ENCODE assay signal across 10 mouse cellular contexts in the genomic region with DNA sequence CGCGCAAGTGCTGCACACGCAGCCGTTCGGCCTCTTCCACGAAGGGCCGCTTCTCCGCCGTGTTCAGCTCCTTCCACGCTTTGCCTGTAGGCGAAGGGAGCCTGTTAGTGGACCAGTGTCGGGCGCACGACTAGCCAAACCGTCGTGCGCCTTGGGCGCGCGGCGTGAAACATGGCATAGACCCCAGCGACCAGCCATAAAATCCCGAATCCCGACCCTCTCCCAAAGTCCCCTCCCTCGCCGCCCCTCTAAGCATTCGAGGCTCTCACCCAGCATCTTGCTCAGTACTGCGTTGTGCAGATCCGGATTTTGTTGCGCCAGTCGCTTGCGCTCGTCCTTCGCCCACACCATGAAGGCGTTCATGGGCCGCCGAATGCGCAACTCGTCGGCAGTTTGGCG. TPM values are rescaled to one million over a fixed set of nuclear protein-coding genes. Genes with fewer than 3 reads are reported as not detected.
DNase-seq lines count a peak whose midpoint lies in the region; ATAC-seq lines count a peak whose summit lies in the region.
"Had no signal": no experiment of that assay in that cellular context is flagged by ENCODE, and none has a peak within 500 bp of the region (broad histone marks: within the 10 kb centered on the region; RNA-seq: fewer than 3 reads in every experiment).

No protein-coding gene starts in this region.

- peak overlapping the region; percentile 83 for H3K4me2 ChIP-seq in heart, embryonic 11.5 days
- peak overlapping the region; percentile 70 for H3K4me2 ChIP-seq in heart, embryonic 16.5 days (ENCODE audit: low read depth, low read length)

- peaks cover 64% of the 10 kb centered on the region for H3K27me3 ChIP-seq in heart, embryonic 11.5 days (ENCODE audit: control insufficient read depth, insufficient read depth, low read length)
- peaks cover 49% of the 10 kb centered on the region for H3K27me3 ChIP-seq in heart, embryonic 16.5 days (ENCODE audit: control insufficient read depth, insufficient read depth, low read length)
- H3K27me3 ChIP-seq in midbrain, embryonic 10.5 days (ENCODE audit: low read depth, poor library complexity, severe bottlenecking) = peaks cover 79% of the 10 kb centered on the region

- ATAC-seq in heart, embryonic 11.5 days (replicated peaks; ENCODE audit: insufficient number of reproducible peaks, low FRiP score, low TSS enrichment) = no peak
- no peak for ATAC-seq in heart, embryonic 16.5 days (replicated peaks; ENCODE audit: extremely low read depth, insufficient read depth, low FRiP score)
- ATAC-seq: CD4-positive, CD25-positive, alpha-beta regulatory T cell, adult 4 months had no signal

- peak overlapping the region; percentile 56 for H3K4me3 ChIP-seq in heart, embryonic 11.5 days (ENCODE audit: low read depth, low read length)
- peak overlapping the region; percentile 60 for H3K4me3 ChIP-seq in heart, embryonic 16.5 days (ENCODE audit: low read length)
- peak overlapping the region; percentile 48 for H3K4me3 ChIP-seq in midbrain, embryonic 10.5 days

- WGBS in heart, embryonic 11.5 days (ENCODE audit: insufficient replicate concordance) = under 1% methylated on average over 41 of the region's 41 CpGs
- WGBS in heart, embryonic 16.5 days = 1% methylated on average over 41 of the region's 41 CpGs
- WGBS in midbrain, embryonic 10.5 days = 1% methylated on average over 41 of the region's 41 CpGs

- no peaks in the 10 kb centered on the region for H3K36me3 ChIP-seq in heart, embryonic 11.5 days (ENCODE audit: control insufficient read depth, insufficient read depth, low read length)
- H3K36me3 ChIP-seq in heart, embryonic 16.5 days (ENCODE audit: control insufficient read depth, insufficient read depth) = no peaks in the 10 kb centered on the region
- H3K36me3 ChIP-seq in midbrain, embryonic 10.5 days = no peaks in the 10 kb centered on the region

- DNase-seq in heart, postnatal 25 days (ENCODE audit: low spot score) = no peak
- DNase-seq in Muller cell, postnatal 12 days (ENCODE audit: inconsistent ontology term) = peak; percentile 36
- peak; percentile 28 for DNase-seq in midbrain, embryonic 10.5 days (ENCODE audit: low spot score)
- DNase-seq in cerebellum, adult 11-12 months = no peak
- DNase-seq in urinary bladder, postnatal 10 days (ENCODE audit: low spot score) = no peak
- DNase-seq in frontal cortex, postnatal 10 days (ENCODE audit: low spot score in 2 of 2) = no peak

- peak overlapping the region; percentile 65 for H3K9ac ChIP-seq in heart, embryonic 11.5 days (ENCODE audit: low read depth, low read length)
- H3K9ac ChIP-seq in heart, embryonic 16.5 days (ENCODE audit: low read length) = peak overlapping the region; percentile 72

- peaks cover 14% of the 10 kb centered on the region for H3K4me1 ChIP-seq in heart, embryonic 11.5 days (ENCODE audit: control insufficient read depth, insufficient read depth, low read length)
- peaks cover 17% of the 10 kb centered on the region for H3K4me1 ChIP-seq in heart, embryonic 16.5 days (ENCODE audit: control insufficient read depth, insufficient read depth, low read length)
- peaks cover 46% of the 10 kb centered on the region for H3K4me1 ChIP-seq in midbrain, embryonic 10.5 days

- no peaks in the 10 kb centered on the region for H3K9me3 ChIP-seq in heart, embryonic 11.5 days (replicated peaks; ENCODE audit: control insufficient read depth, low read length)
- no peaks in the 10 kb centered on the region for H3K9me3 ChIP-seq in heart, embryonic 16.5 days (replicated peaks; ENCODE audit: control insufficient read depth, low read length)
- H3K9me3 ChIP-seq in midbrain, embryonic 10.5 days (replicated peaks) = no peaks in the 10 kb centered on the region

- intact Hi-C loops in heart, postnatal 25 days (cut with DNase I) = loop anchor here (10.0 kb wide), 1 partner anchor 186 kb away; no protein-coding TSS in a partner anchor

- H3K27ac ChIP-seq in heart, embryonic 11.5 days (ENCODE audit: low read depth, low read length) = no peak overlapping the region
- peak overlapping the region; percentile 58 for H3K27ac ChIP-seq in heart, embryonic 16.5 days (ENCODE audit: low read length)
- no peak overlapping the region; the same call in 1 of the 2 replicates for H3K27ac ChIP-seq in midbrain, embryonic 10.5 days (replicated peaks)

RNA-seq across cellular contexts. Expression of a gene that starts 0.5 kb away (rescaled TPM):
- polyA plus RNA-seq in heart, embryonic 11.5 days (2014; fragmentation: Nextera tagmentation; extraction: Ambion mirVana) = 18.6 and 22.2 TPM in 2 replicates
- total RNA-seq in heart, postnatal 25 days (2021) = 10 to 100 TPM; 40.2 to 56.9 TPM
- 53.6 and 55.9 TPM in 2 replicates for polyA plus RNA-seq in heart, embryonic 16.5 days (2015; fragmentation: Nextera tagmentation; extraction: Ambion mirVana)
- 17.6 and 18.8 TPM in 2 replicates for polyA plus RNA-seq in midbrain, embryonic 10.5 days (2016; fragmentation: Nextera tagmentation; extraction: Ambion mirVana)
- total RNA-seq: neutrophil, adult 5-6 weeks had no signal
- polyA plus RNA-seq: CD4-positive, CD25-positive, alpha-beta regulatory T cell, adult 4 months had no signal

RNA-seq across cellular contexts. Expression of a gene that starts 9.2 kb away (rescaled TPM):
- 13.5 and 14.1 TPM in 2 replicates for polyA plus RNA-seq in heart, embryonic 11.5 days (2014; fragmentation: Nextera tagmentation; extraction: Ambion mirVana)
- total RNA-seq in heart, postnatal 25 days (2021) = 1 to 10 TPM; 5.8 to 6.4 TPM
- polyA plus RNA-seq in heart, embryonic 16.5 days (2015; fragmentation: Nextera tagmentation; extraction: Ambion mirVana) = 17.6 and 19.6 TPM in 2 replicates
- polyA plus RNA-seq in midbrain, embryonic 10.5 days (2016; fragmentation: Nextera tagmentation; extraction: Ambion mirVana) = 14.5 and 18.0 TPM in 2 replicates

RNA-seq across cellular contexts. Expression of a gene that starts 14.1 kb away (rescaled TPM):
- polyA plus RNA-seq in heart, embryonic 11.5 days (2014; fragmentation: Nextera tagmentation; extraction: Ambion mirVana) = not detected in 2 replicates
- not detected for total RNA-seq in heart, postnatal 25 days (2021)
- polyA plus RNA-seq in heart, embryonic 16.5 days (2015; fragmentation: Nextera tagmentation; extraction: Ambion mirVana) = not detected in 2 replicates
- polyA plus RNA-seq in midbrain, embryonic 10.5 days (2016; fragmentation: Nextera tagmentation; extraction: Ambion mirVana) = 0.19 and 0.32 TPM in 2 replicates
- total RNA-seq: neutrophil, adult 5-6 weeks had no signal
- polyA plus RNA-seq: CD4-positive, CD25-positive, alpha-beta regulatory T cell, adult 4 months had no signal

RNA-seq across cellular contexts. Expression of a gene that starts 22.9 kb away (rescaled TPM):
- 57.7 and 61.3 TPM in 2 replicates for polyA plus RNA-seq in heart, embryonic 11.5 days (2014; fragmentation: Nextera tagmentation; extraction: Ambion mirVana)
- 1 to 10 TPM; 5.8 to 7.7 TPM for total RNA-seq in heart, postnatal 25 days (2021)
- polyA plus RNA-seq in heart, embryonic 16.5 days (2015; fragmentation: Nextera tagmentation; extraction: Ambion mirVana) = 34.5 and 40.2 TPM in 2 replicates
- polyA plus RNA-seq in midbrain, embryonic 10.5 days (2016; fragmentation: Nextera tagmentation; extraction: Ambion mirVana) = 74.5 and 81.1 TPM in 2 replicates

RNA-seq across cellular contexts. Expression of a gene that starts 27.3 kb away (rescaled TPM):
- polyA plus RNA-seq in heart, embryonic 11.5 days (2014; fragmentation: Nextera tagmentation; extraction: Ambion mirVana) = not detected in 2 replicates
- not detected for total RNA-seq in heart, postnatal 25 days (2021)
- not detected in 2 replicates for polyA plus RNA-seq in heart, embryonic 16.5 days (2015; fragmentation: Nextera tagmentation; extraction: Ambion mirVana)
- not detected in 2 replicates for polyA plus RNA-seq in midbrain, embryonic 10.5 days (2016; fragmentation: Nextera tagmentation; extraction: Ambion mirVana)
- total RNA-seq: neutrophil, adult 5-6 weeks had no signal
- polyA plus RNA-seq: CD4-positive, CD25-positive, alpha-beta regulatory T cell, adult 4 months had no signal

Comparison
In these comparisons a context has a peak if more than half of its experiments do, and no peak if none do; other contexts are left out.
1. DNase-seq: peak in Muller cell, postnatal 12 days (single experiment) and midbrain, embryonic 10.5 days (single experiment); none in heart, postnatal 25 days (single experiment), cerebellum, adult 11-12 months (single experiment), urinary bladder, postnatal 10 days (single experiment) and frontal cortex, postnatal 10 days (0 of 2).
2. Peak in every context shown above with its lines, with median percentiles within 50 percentile points of each other: H3K4me3 ChIP-seq.